Mouse (Mus musculus) kidney, postnatal 0 days (tissue): ENCODE measurements at regions not wholly inside any gene's neighbourhood (a gene's known extent, or its start where the extent isn't known, plus 50 kb on each side); places are given as distances from the start of the nearest gene placed in this dataset.

ENCODE experiments used
- ATAC-seq: fragments of 200-750 bp; cut with Nextera tagmentation; replicated peaks from 2 replicates; pipeline ENCODE4 v1.8.0; 2017; ENCODE audit warnings: low read depth, moderate number of reproducible peaks, moderate TSS enrichment, moderate library complexity; ENCODE audit not compliant: low FRiP score
- DNase-seq: peaks from one replicate; pipeline ENCODE4 v3.0.0-alpha.2; 2016; ENCODE audit warnings: low spot score
- H3K27ac ChIP-seq: fragments of 300-500 bp; sonication (generic); 2 replicates; pipeline ENCODE4 v1.5.1; 2014; ENCODE audit warnings: mild to moderate bottlenecking
- H3K27me3 ChIP-seq: fragments of 300-500 bp; sonication (generic); 2 replicates; pipeline ENCODE4 v1.6.1; 2014; ENCODE audit warnings: low read length, mixed read lengths; ENCODE audit not compliant: insufficient read depth
- H3K36me3 ChIP-seq: fragments of 300-500 bp; sonication (generic); 2 replicates; pipeline ENCODE4 v1.6.1; 2014; ENCODE audit warnings: low read length, mixed read lengths; ENCODE audit not compliant: insufficient read depth
- H3K4me1 ChIP-seq: fragments of 300-500 bp; sonication (generic); replicated peaks from 2 replicates; pipeline ENCODE4 v1.6.1; 2014; ENCODE audit warnings: antibody characterized with exemption, low read length, mixed read lengths; ENCODE audit not compliant: insufficient read depth
- H3K4me2 ChIP-seq: fragments of 300-500 bp; sonication (generic); 2 replicates; pipeline ENCODE4 v1.6.1; 2014; ENCODE audit warnings: mild to moderate bottlenecking, low read length, moderate library complexity, mixed read lengths
- H3K4me3 ChIP-seq: fragments of 300-500 bp; sonication (generic); replicated peaks from 2 replicates; pipeline ENCODE4 v1.5.1; 2014; ENCODE audit warnings: low read depth, low read length
- H3K9ac ChIP-seq: fragments of 300-500 bp; sonication (generic); 2 replicates; pipeline ENCODE4 v1.6.1; 2014; ENCODE audit warnings: low read depth, low read length
- H3K9me3 ChIP-seq: fragments of 300-500 bp; sonication (generic); replicated peaks from 2 replicates; pipeline ENCODE4 v1.6.1; 2016; ENCODE audit warnings: low read length, inconsistent platforms, mixed read lengths
- CTCF ChIP-seq: IDR thresholded peaks from 2 replicates; pipeline ENCODE4 v1.5.1; 2016; ENCODE audit warnings: antibody characterized with exemption, low read depth, mild to moderate bottlenecking, moderate library complexity
- WGBS: fragments of 180-500 bp; shearing (Covaris S2); extraction: QIAGEN DNeasy Blood & Tissue Kit; methylation state at CpG from one replicate; pipeline ENCODE4 v1.1.7; 2014; 5-methylcytosine and 5-hydroxymethylcytosine counted together

DNA sequence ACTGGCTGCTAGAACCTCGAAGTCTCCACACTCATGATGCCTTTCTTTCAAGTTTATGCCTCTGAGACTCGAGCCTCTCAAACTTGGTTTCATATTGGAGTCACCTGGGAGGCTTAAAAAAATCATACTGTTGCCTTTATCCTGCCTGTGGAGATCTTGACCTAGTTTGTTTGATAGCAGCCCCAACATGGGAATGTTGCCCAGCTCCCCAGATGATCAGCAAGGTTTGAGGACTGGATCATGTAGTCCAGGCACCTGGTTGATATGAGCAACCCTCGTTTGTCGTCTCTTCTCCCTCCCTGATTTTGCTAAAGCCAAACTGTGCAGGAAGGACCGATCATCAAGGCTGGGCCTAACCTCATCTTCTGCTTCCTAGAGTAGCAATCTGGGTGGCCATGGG is 134.2 kb upstream of the Wscd1 start:
- Histone ChIP-seq H3K27me3 (no peaks in the 10 kb centered on the region), H3K36me3 (no peaks in the 10 kb centered on the region), H3K9ac (no peak overlapping the region), H3K9me3 (no peaks in the 10 kb centered on the region), H3K4me2 (no peak overlapping the region), H3K4me1 (no peaks in the 10 kb centered on the region), H3K4me3 (no peak overlapping the region), H3K27ac (no peak overlapping the region)
- WGBS, result 76% methylated on average over 5 of the region's 5 CpGs
- no peak for TF ChIP-seq CTCF
- DNase-seq, result no peak
- no peak for ATAC-seq

DNA sequence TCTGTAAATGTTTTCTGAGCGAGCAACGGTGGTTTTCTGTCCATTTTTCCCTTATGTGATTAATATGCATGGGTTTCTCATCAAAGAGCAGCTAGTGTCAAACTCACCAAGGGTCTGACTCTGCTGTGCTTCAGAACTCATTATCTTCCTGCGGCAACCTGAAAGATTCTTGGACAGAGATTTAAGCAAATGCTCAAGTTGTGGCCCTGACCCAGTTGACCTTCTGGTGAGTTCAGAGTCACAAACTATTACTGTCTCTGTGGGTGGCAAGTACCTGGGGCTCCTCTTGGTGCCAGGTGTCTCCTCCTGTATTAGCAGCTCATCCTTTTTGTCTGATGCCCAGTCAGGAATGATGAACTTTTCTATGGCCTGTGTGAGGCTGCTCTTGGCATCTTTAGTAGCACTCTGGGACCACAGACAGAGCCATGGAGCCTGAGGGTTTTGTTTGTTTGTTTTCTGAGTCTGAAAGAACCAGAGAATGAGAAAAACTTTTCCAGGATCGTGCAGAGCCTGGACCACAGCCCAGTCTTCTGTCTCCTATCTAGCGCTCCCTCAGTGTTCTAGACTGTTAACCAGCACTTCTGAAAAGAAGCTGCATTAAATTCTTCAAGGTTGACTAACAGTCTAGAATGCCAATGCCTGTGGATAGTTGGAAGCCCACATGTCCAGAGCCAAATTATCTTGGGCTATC is 124.1 kb upstream of the Wscd1 start:
- TF ChIP-seq CTCF, result no peak
- H3K36me3 ChIP-seq, result no peaks in the 10 kb centered on the region
- ATAC-seq (no peak), DNase-seq (no peak)
- H3K27me3 ChIP-seq, result no peaks in the 10 kb centered on the region
- H3K9me3 ChIP-seq, result no peaks in the 10 kb centered on the region
- H3K4me3 ChIP-seq, result no peak overlapping the region
- 63% methylated on average over 5 of the region's 5 CpGs for WGBS
- no peaks in the 10 kb centered on the region for H3K4me1 ChIP-seq
- H3K27ac ChIP-seq, result no peak overlapping the region
- no peak overlapping the region for H3K4me2 ChIP-seq
- H3K9ac ChIP-seq, result no peak overlapping the region

DNA sequence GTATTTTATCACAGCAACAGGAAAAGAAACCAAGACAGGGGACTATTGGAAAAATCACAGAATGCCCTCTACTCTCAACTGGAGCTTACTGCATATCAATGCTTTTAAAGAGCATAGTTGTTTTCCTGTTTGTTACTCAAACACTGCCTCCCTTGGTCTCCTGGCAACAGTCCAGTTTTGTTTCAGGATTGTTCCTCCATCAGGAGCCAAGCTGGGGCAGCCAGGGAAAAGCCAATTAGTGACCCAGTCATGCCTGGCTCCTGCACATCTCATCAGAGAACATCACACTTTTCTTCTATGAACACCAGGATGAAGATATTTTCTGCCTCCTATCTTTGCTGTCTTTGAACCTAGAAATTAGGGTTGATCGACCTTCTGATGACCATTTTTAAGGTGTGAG is 113.6 kb upstream of the Wscd1 start:
- H3K9ac ChIP-seq, result no peak overlapping the region
- WGBS, result 88% methylated on average over 1 of the region's 1 CpGs
- H3K4me1 ChIP-seq, result no peaks in the 10 kb centered on the region
- H3K27me3 ChIP-seq, result no peaks in the 10 kb centered on the region
- TF ChIP-seq CTCF, result no peak
- ATAC-seq (no peak), DNase-seq (no peak)
- no peak overlapping the region for H3K27ac ChIP-seq
- no peaks in the 10 kb centered on the region for H3K36me3 ChIP-seq
- no peak overlapping the region for H3K4me3 ChIP-seq
- no peak overlapping the region for H3K4me2 ChIP-seq
- no peaks in the 10 kb centered on the region for H3K9me3 ChIP-seq

DNA sequence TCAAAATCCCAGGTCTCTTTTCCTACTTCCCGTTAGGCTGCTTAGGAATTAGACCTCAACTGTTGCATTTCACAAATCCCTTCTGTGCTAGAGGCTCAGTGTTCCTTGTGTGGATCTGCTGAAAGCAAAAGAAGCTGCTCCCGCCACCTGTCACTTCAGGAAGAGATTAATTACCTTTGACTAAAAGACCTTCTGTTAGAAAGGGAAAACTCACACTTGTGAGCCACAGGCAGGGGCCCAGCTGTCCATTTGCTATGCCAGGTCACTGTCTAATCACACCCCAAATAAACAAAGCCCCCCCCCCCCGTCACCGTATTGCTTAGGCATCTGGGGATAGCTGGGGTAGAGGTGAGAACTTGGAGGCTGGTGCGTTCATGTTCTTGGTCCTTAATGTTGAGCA is 112.9 kb upstream of the Wscd1 start:
- Histone ChIP-seq H3K9me3 (no peaks in the 10 kb centered on the region), H3K4me2 (no peak overlapping the region), H3K27ac (no peak overlapping the region), H3K9ac (no peak overlapping the region), H3K4me1 (no peaks in the 10 kb centered on the region), H3K36me3 (no peaks in the 10 kb centered on the region), H3K4me3 (no peak overlapping the region), H3K27me3 (no peaks in the 10 kb centered on the region)
- 12% methylated on average over 5 of the region's 5 CpGs for WGBS
- ATAC-seq (no peak), DNase-seq (no peak)
- TF ChIP-seq CTCF, result no peak

DNA sequence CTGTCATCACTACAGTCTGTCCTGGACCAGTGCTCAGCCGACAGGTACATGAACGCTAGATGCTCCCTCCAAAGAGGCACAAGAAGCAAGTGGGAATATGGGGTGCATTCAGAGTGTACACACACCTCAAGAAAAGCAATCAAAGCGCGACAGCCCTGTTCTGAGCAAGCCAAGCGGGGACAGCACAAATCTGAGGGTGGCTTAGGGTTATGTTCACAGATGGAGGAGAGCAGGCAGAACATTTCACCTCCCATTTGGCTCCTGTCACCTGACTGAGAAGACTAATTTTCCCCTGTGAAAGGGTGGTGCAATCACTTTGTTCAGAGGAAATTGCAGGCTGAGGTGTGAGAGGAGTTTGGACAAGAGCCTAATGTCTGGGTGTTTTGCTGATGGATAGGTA is 106.8 kb upstream of the Wscd1 start:
- Histone ChIP-seq H3K4me2 (no peak overlapping the region), H3K4me1 (no peaks in the 10 kb centered on the region), H3K36me3 (no peaks in the 10 kb centered on the region), H3K27me3 (no peaks in the 10 kb centered on the region), H3K27ac (no peak overlapping the region), H3K4me3 (no peak overlapping the region), H3K9me3 (no peaks in the 10 kb centered on the region), H3K9ac (no peak overlapping the region)
- DNase-seq (no peak), ATAC-seq (no peak)
- 35% methylated on average over 5 of the region's 5 CpGs for WGBS
- no peak for TF ChIP-seq CTCF

DNA sequence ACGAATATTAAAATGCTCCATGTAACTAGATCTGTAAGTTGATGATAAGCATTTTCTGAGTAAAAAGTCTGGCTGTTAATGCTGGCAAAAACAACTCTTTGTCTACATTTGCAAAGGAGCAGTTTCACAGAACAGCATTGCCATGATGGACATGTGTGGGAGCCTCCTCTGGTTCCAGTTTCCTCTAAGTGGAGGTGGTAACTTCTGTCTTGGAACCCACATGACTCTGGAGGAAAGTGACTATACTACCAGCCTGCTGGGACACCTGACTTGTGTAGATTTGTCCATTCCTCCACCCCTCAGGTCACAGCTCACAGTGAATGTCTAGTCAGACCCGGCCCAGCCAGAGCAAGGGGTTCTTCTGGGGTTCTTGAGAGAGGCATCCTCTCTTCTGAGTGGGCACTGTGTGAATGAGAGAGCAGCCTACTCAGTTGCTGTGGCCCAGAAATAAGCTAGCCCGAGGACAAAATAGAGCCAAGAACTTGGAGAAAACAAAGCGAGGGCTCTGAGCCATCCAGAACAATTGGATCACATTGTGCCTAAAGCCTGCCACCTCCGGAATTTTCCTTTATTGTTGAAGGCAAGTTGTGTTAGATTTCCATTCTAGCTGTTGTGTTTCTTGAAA is 97.9 kb upstream of the Wscd1 start:
- no peak for DNase-seq

More for the DNA sequence above, 97.9 kb upstream of the Wscd1 start:
- Histone ChIP-seq H3K9ac (no peak overlapping the region), H3K4me2 (no peak overlapping the region), H3K27ac (no peak overlapping the region), H3K36me3 (no peaks in the 10 kb centered on the region), H3K9me3 (no peaks in the 10 kb centered on the region), H3K4me1 (no peaks in the 10 kb centered on the region), H3K27me3 (no peaks in the 10 kb centered on the region), H3K4me3 (no peak overlapping the region)
- 85% methylated on average over 5 of the region's 5 CpGs for WGBS
- no peak for ATAC-seq
- TF ChIP-seq CTCF, result no peak
